Mouse (Mus musculus): Measurements from ENCODE around the gene Tfpt.

DNA sequence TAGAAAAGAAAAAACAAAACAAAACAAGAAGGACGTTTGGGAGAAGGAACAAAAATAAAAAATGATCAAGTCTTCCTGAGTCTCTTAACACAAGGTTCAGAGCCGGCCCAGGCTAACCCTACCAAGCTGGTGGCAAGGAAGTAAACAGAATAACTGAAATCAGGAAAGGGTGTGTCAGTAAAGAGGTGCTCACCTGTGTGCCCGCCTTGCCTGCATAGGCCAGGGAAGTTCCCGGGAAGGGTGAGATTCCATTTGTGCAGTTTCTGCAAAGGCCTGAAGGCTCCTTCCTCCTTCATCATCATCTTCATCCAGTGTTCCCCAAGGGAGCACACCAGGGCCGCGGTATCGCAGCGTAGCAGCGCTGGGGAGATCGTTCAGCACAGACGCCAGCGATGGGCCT is 46.6 kb upstream of the Tfpt start:
- TF ChIP-seq GATA1 (IDR thresholded peaks at IDR 0.05; ENCODE audit: low read length) = no peak
- TF ChIP-seq TAL1 (IDR thresholded peaks at IDR 0.05; ENCODE audit: low read length) = no peak
